In the genomic region with DNA sequence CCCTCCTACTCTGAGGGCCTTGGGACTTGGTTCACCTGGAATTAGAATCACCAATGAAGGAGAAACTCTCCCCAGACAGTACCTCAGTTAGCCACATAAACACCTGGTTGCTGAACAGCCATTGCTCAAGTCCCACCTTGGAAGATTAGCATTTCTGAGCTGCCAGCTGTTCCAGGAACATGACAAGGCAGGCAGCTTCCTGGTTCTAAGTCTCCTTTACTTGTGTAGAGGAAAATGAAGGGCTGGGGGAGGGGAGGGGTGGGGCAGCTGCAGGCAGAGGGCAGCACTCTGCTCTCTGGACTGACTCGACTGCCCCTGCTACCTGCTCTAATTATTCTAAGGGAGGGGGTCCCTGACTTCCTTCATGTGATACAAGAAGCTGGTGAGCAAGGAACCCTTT, we compare ENCODE assay signal across 22 mouse cellular contexts. TPM values are rescaled to one million over a fixed set of nuclear protein-coding genes. Genes with fewer than 3 reads are reported as not detected.
DNase-seq lines count a peak whose midpoint lies in the region; ATAC-seq and TF ChIP-seq lines count a peak whose summit lies in the region.
"Had no signal": no experiment of that assay in that cellular context is flagged by ENCODE, and none has a peak within 500 bp of the region (broad histone marks: within the 10 kb centered on the region; RNA-seq: fewer than 3 reads in every experiment).

No protein-coding gene starts in this region.

- intact Hi-C loops in heart, postnatal 25 days (cut with DNase I) = no loop called here

- H3K9ac ChIP-seq in heart, embryonic 12.5 days = no peak overlapping the region
- no peak overlapping the region for H3K9ac ChIP-seq in limb, embryonic 12.5 days (replicated peaks)
- no peak overlapping the region for H3K9ac ChIP-seq in intestine, postnatal 0 days (ENCODE audit: low read depth, low read length)
- no peak overlapping the region for H3K9ac ChIP-seq in midbrain, embryonic 13.5 days (replicated peaks)
- H3K9ac ChIP-seq: forebrain, postnatal 0 days; hindbrain, embryonic 14.5 days; limb, embryonic 13.5 days had no signal

- no peaks in the 10 kb centered on the region; the same call in 1 of the 2 replicates for H3K36me3 ChIP-seq in heart, embryonic 12.5 days
- H3K36me3 ChIP-seq in limb, embryonic 12.5 days = no peaks in the 10 kb centered on the region
- H3K36me3 ChIP-seq in limb, embryonic 10.5 days = no peaks in the 10 kb centered on the region
- no peaks in the 10 kb centered on the region for H3K36me3 ChIP-seq in intestine, postnatal 0 days (ENCODE audit: control insufficient read depth, insufficient read depth)
- no peaks in the 10 kb centered on the region for H3K36me3 ChIP-seq in midbrain, embryonic 13.5 days
- H3K36me3 ChIP-seq: limb, embryonic 13.5 days; midbrain, embryonic 10.5 days had no signal

- no peaks in the 10 kb centered on the region for H3K27me3 ChIP-seq in heart, embryonic 12.5 days (replicated peaks)
- H3K27me3 ChIP-seq in limb, embryonic 12.5 days = no peaks in the 10 kb centered on the region
- no peaks in the 10 kb centered on the region for H3K27me3 ChIP-seq in limb, embryonic 10.5 days (ENCODE audit: low read depth, poor library complexity, severe bottlenecking)
- no peaks in the 10 kb centered on the region for H3K27me3 ChIP-seq in intestine, postnatal 0 days (replicated peaks; ENCODE audit: control insufficient read depth, insufficient read depth, low read length)
- H3K27me3 ChIP-seq in midbrain, embryonic 13.5 days = no peaks in the 10 kb centered on the region
- H3K27me3 ChIP-seq: limb, embryonic 13.5 days had no signal

- ATAC-seq in heart, embryonic 12.5 days (ENCODE audit: insufficient number of reproducible peaks, low FRiP score) = no peak
- no peak for ATAC-seq in limb, embryonic 12.5 days (ENCODE audit: insufficient number of reproducible peaks, insufficient read depth, low FRiP score, low TSS enrichment, low read depth)
- peak; percentile 84 for ATAC-seq in intestine, postnatal 0 days
- ATAC-seq in midbrain, embryonic 13.5 days = no peak
- ATAC-seq: forebrain, postnatal 0 days had no signal

- peak; percentile 53 for TF ChIP-seq CTCF in intestine, postnatal 0 days (IDR thresholded peaks at IDR 0.05; ENCODE audit: low read depth)

- H3K4me3 ChIP-seq in heart, embryonic 12.5 days = no peak overlapping the region
- H3K4me3 ChIP-seq in limb, embryonic 12.5 days (replicated peaks) = no peak overlapping the region
- no peak overlapping the region for H3K4me3 ChIP-seq in limb, embryonic 10.5 days
- no peak overlapping the region for H3K4me3 ChIP-seq in intestine, postnatal 0 days (ENCODE audit: low read depth, low read length)
- no peak overlapping the region for H3K4me3 ChIP-seq in midbrain, embryonic 13.5 days (replicated peaks)
- H3K4me3 ChIP-seq: erythroblast, embryonic 14.5 days; limb, embryonic 13.5 days; midbrain, embryonic 10.5 days; myocyte had no signal

- H3K4me2 ChIP-seq in heart, embryonic 12.5 days = no peak overlapping the region
- H3K4me2 ChIP-seq in limb, embryonic 12.5 days = no peak overlapping the region
- peak overlapping the region; percentile 18; the same call in 1 of the 2 replicates for H3K4me2 ChIP-seq in intestine, postnatal 0 days (replicated peaks; ENCODE audit: low read depth)
- no peak overlapping the region for H3K4me2 ChIP-seq in midbrain, embryonic 13.5 days (replicated peaks)
- H3K4me2 ChIP-seq: hindbrain, embryonic 14.5 days; limb, embryonic 13.5 days had no signal

- no peaks in the 10 kb centered on the region for H3K9me3 ChIP-seq in heart, embryonic 12.5 days (replicated peaks)
- no peaks in the 10 kb centered on the region for H3K9me3 ChIP-seq in limb, embryonic 12.5 days
- H3K9me3 ChIP-seq in limb, embryonic 10.5 days (replicated peaks) = no peaks in the 10 kb centered on the region
- H3K9me3 ChIP-seq in intestine, postnatal 0 days (ENCODE audit: control insufficient read depth) = no peaks in the 10 kb centered on the region
- H3K9me3 ChIP-seq in midbrain, embryonic 13.5 days = no peaks in the 10 kb centered on the region
- H3K9me3 ChIP-seq: limb, embryonic 13.5 days; midbrain, embryonic 10.5 days had no signal

- H3K4me1 ChIP-seq in heart, embryonic 12.5 days (replicated peaks) = peaks cover 81% of the 10 kb centered on the region
- peaks cover 12% of the 10 kb centered on the region for H3K4me1 ChIP-seq in limb, embryonic 12.5 days (replicated peaks)
- peaks cover 21% of the 10 kb centered on the region for H3K4me1 ChIP-seq in limb, embryonic 10.5 days
- 0 out of 2 replicates have a peak, but pooled peaks cover 8% of the 10 kb centered on the region for H3K4me1 ChIP-seq in intestine, postnatal 0 days (replicated peaks; ENCODE audit: control insufficient read depth, insufficient read depth, low read length)
- H3K4me1 ChIP-seq in midbrain, embryonic 13.5 days (replicated peaks) = 0 out of 2 replicates have a peak, but pooled peaks cover 4% of the 10 kb centered on the region

- peak overlapping the region; percentile 1 for H3K27ac ChIP-seq in heart, embryonic 12.5 days (ENCODE audit: poor library complexity, severe bottlenecking)
- H3K27ac ChIP-seq in limb, embryonic 12.5 days = peak overlapping the region; percentile 4; the same call in 1 of the 2 replicates
- no peak overlapping the region for H3K27ac ChIP-seq in limb, embryonic 10.5 days
- H3K27ac ChIP-seq in intestine, postnatal 0 days (ENCODE audit: low read depth, low read length) = no peak overlapping the region
- H3K27ac ChIP-seq in midbrain, embryonic 13.5 days = no peak overlapping the region
- H3K27ac ChIP-seq: hindbrain, embryonic 14.5 days; limb, embryonic 13.5 days; midbrain, embryonic 10.5 days had no signal

- no peak for DNase-seq in heart, postnatal 25 days (ENCODE audit: low spot score)
- DNase-seq in limb, embryonic 10.5 days (ENCODE audit: low spot score) = no peak
- peak; percentile 76 for DNase-seq in R1 (ENCODE audit: low read depth, low spot score)
- DNase-seq in right cerebral cortex, postnatal 10 days (ENCODE audit: low spot score in 2 of 2) = no peak
- DNase-seq: B cell, adult 2 months; cerebellum, adult 8-10 months; embryo, embryonic 11 days; forebrain, postnatal 0 days; gastrocnemius, postnatal 14 days; kidney, postnatal 10 days; layer of hippocampus, postnatal 36 days; lung, adult 2 months; right cerebral cortex, postnatal 14 days had no signal

- WGBS in heart, embryonic 12.5 days = 0% methylated on average over 1 of the region's 1 CpGs
- 6% methylated on average over 1 of the region's 1 CpGs for WGBS in limb, embryonic 12.5 days
- 13% methylated on average over 1 of the region's 1 CpGs for WGBS in limb, embryonic 10.5 days
- 0% methylated on average over 1 of the region's 1 CpGs for WGBS in intestine, postnatal 0 days
- WGBS in midbrain, embryonic 13.5 days = 13% methylated on average over 1 of the region's 1 CpGs

RNA-seq across cellular contexts. Expression of gene Fndc3b, which starts 45.8 kb away (rescaled TPM):
- 36.8 and 43.6 TPM in 2 replicates for polyA plus RNA-seq in heart, embryonic 12.5 days (2016; fragmentation: Nextera tagmentation; extraction: Ambion mirVana)
- total RNA-seq in heart, postnatal 25 days (2021) = 10 to 100 TPM; 58.5 to 69.4 TPM
- 20.3 and 23.0 TPM in 2 replicates for polyA plus RNA-seq in limb, embryonic 12.5 days (2016; fragmentation: Nextera tagmentation; extraction: Ambion mirVana)
- polyA plus RNA-seq in limb, embryonic 10.5 days (2016; fragmentation: Nextera tagmentation; extraction: Ambion mirVana) = 8.5 and 9.7 TPM in 2 replicates
- 13.3 and 14.9 TPM in 2 replicates for polyA plus RNA-seq in intestine, postnatal 0 days (2015; fragmentation: Nextera tagmentation; extraction: Ambion mirVana)
- polyA plus RNA-seq in midbrain, embryonic 13.5 days (2015; fragmentation: Nextera tagmentation; extraction: Ambion mirVana) = 7.1 and 10.0 TPM in 2 replicates

Comparison
In these comparisons a context has a peak if more than half of its experiments do, and no peak if none do; other contexts are left out.
1. H3K27ac ChIP-seq: peak in heart, embryonic 12.5 days (single experiment) and limb, embryonic 12.5 days (single experiment); none in limb, embryonic 10.5 days (single experiment), intestine, postnatal 0 days (single experiment) and midbrain, embryonic 13.5 days (single experiment).